Mouse (Mus musculus) adrenal gland, postnatal 4 days (tissue): Measurements from ENCODE around the gene Olfr714. TPM values are rescaled to one million over a fixed set of nuclear protein-coding genes. Genes with fewer than 3 reads are reported as not detected.
"Not testable (repeated sequence)": the region's sequence is repeated elsewhere in the genome, so short reads cannot be mapped to it uniquely, and the experiment has no call there.

Experiments
- DNase-seq, 2 experiments: peaks; one replicate each; pipeline ENCODE4 v3.0.0; 2021 to 2022; ENCODE audit warnings: low spot score in 2 of 2, mixed read lengths in 2 of 2
- long read RNA-seq, 2 experiments: library from polyadenylated mRNA; stranded (forward); transcript quantifications; one replicate each; pipeline ENCODE4 v2.0.0; 2021
- total RNA-seq, 2 experiments: library from RNA; stranded (reverse); gene quantifications; 2 replicates each; pipeline ENCODE4 v1.2.3; 2021

The Olfr714 gene
- not detected for total RNA-seq
- long read RNA-seq, experiment 1 = 0 reads
- long read RNA-seq, experiment 2 = 0 reads

GRCm38 (mm10) chr7:107070681-107071080 lies at the start of gene Olfr714:
Gene Olfr714, plus strand, starts transcription at chr7:107070981.
- no peak for DNase-seq

- DNase-seq = no peak
Observed at GRCm38 (mm10) chr7:107030874-107031273, 39.9 kb upstream of the Olfr714 start, which contains the start of gene Olfr713. Gene Olfr713, plus strand, starts transcription at chr7:107031174.

GRCm38 (mm10) chr7:107039934-107040563 lies 30.7 kb upstream of the Olfr714 start:
- DNase-seq = no peak

- DNase-seq = no peak
Observed at GRCm38 (mm10) chr7:107043136-107043535, 27.6 kb upstream of the Olfr714 start.

- no peak for DNase-seq
Observed at GRCm38 (mm10) chr7:107044407-107044806, 26.4 kb upstream of the Olfr714 start.

GRCm38 (mm10) chr7:107045833-107046232 lies 24.9 kb upstream of the Olfr714 start:
- no peak for DNase-seq

GRCm38 (mm10) chr7:107047578-107047977 lies 23.2 kb upstream of the Olfr714 start:
- DNase-seq = no peak

GRCm38 (mm10) chr7:107092920-107093319 lies 22.1 kb downstream of the Olfr714 start, which contains the start of gene Olfr17:
Gene Olfr17, plus strand, starts transcription at chr7:107093220.
- no peak for DNase-seq

- not testable (repeated sequence) for DNase-seq
Observed at GRCm38 (mm10) chr7:107110269-107110668, 39.5 kb downstream of the Olfr714 start, which contains the start of gene Olfr715b. Gene Olfr715b, minus strand, starts transcription at chr7:107110369.

Other genes starting within 250 kb of the Olfr714 start
- not detected for gene Olfr702, start 237.1 kb upstream of the Olfr714 start, total RNA-seq
- gene Olfr703, start 227.6 kb upstream of the Olfr714 start, total RNA-seq = not detected
- gene Olfr704, start 207.8 kb upstream of the Olfr714 start, total RNA-seq = not detected
- not detected for gene Olfr705, start 194.1 kb upstream of the Olfr714 start, total RNA-seq
- not detected for gene Olfr706, start 182.8 kb upstream of the Olfr714 start, total RNA-seq
- gene Olfr707, start 169.7 kb upstream of the Olfr714 start, total RNA-seq = not detected
- gene Olfr1532-ps1, start 163.0 kb upstream of the Olfr714 start, total RNA-seq = not detected
- gene Olfr709-ps1, start 138.8 kb upstream of the Olfr714 start, total RNA-seq = under 1 TPM; 0.06 to 0.08 TPM
- gene Olfr710, start 122.7 kb upstream of the Olfr714 start, total RNA-seq = not detected
- gene Olfr6, start 107.0 kb upstream of the Olfr714 start, total RNA-seq = not detected
- gene Olfr711, start 95.5 kb upstream of the Olfr714 start, total RNA-seq = not detected
- not detected for gene Olfr2, start 64.9 kb upstream of the Olfr714 start, total RNA-seq
- not detected for gene Olfr713, start 39.8 kb upstream of the Olfr714 start, total RNA-seq
- gene Olfr17, start 22.2 kb downstream of the Olfr714 start, total RNA-seq = not detected
- gene Olfr715b, start 39.4 kb downstream of the Olfr714 start, total RNA-seq = not detected
- not detected for gene Olfr715, start 60.1 kb downstream of the Olfr714 start, total RNA-seq
- not detected for gene Olfr716, start 67.3 kb downstream of the Olfr714 start, total RNA-seq
- gene Nlrp14, start 96.0 kb downstream of the Olfr714 start, total RNA-seq = under 1 TPM in 1 of 2 experiments, not detected in 1; 0.17 TPM
- gene Rbmxl2, start 138.5 kb downstream of the Olfr714 start, total RNA-seq = not detected